Mouse (Mus musculus): ENCODE measurements at regions not wholly inside any gene's neighbourhood (a gene's known extent, or its start where the extent isn't known, plus 50 kb on each side); places are given as distances from the start of the nearest gene placed in this dataset.

- peak; percentile 8 for DNase-seq
These were observed 874.9 kb downstream of the 5730522E02Rik start for GRCm38 (mm10) chr11:25335667-25336066.

- DNase-seq, result peak; percentile 62
These were observed 879.9 kb downstream of the 5730522E02Rik start for GRCm38 (mm10) chr11:25330696-25331095.

GRCm38 (mm10) chr11:25322426-25322825 is 888.1 kb downstream of the 5730522E02Rik start:
- DNase-seq, result peak; percentile 63

GRCm38 (mm10) chr11:25321494-25321893 is 889.1 kb downstream of the 5730522E02Rik start:
- DNase-seq, result no peak

- no peak for DNase-seq
These were observed 895.9 kb downstream of the 5730522E02Rik start for GRCm38 (mm10) chr11:25314645-25315044.

GRCm38 (mm10) chr11:25313879-25314278 is 896.7 kb downstream of the 5730522E02Rik start:
- no peak for DNase-seq

GRCm38 (mm10) chr11:25313308-25313707 is 897.3 kb downstream of the 5730522E02Rik start:
- no peak for DNase-seq

GRCm38 (mm10) chr11:25310754-25311153 is 899.8 kb downstream of the 5730522E02Rik start:
- DNase-seq, result no peak

- peak; percentile 59 for DNase-seq
These were observed 909.4 kb downstream of the 5730522E02Rik start for GRCm38 (mm10) chr11:25301130-25301529.

GRCm38 (mm10) chr11:25288346-25288745 is 922.2 kb downstream of the 5730522E02Rik start:
- DNase-seq, result no peak

- DNase-seq, result no peak
These were observed 922.9 kb downstream of the 5730522E02Rik start for GRCm38 (mm10) chr11:25287458-25288247.

- DNase-seq, result no peak
These were observed 940.5 kb downstream of the 5730522E02Rik start for GRCm38 (mm10) chr11:25269936-25270540.

GRCm38 (mm10) chr11:25262906-25263305 is 947.7 kb downstream of the 5730522E02Rik start:
- DNase-seq, result no peak

GRCm38 (mm10) chr11:25259691-25260090 is 950.9 kb downstream of the 5730522E02Rik start:
- DNase-seq, result no peak

GRCm38 (mm10) chr11:25233360-25233890 is 977.1 kb downstream of the 5730522E02Rik start:
- DNase-seq, result no peak
